Mouse (Mus musculus) ES-E14 (cell line): ENCODE results near the gene Adgrf1.

Source experiments
- CHD2 ChIP-seq: IDR thresholded peaks from 2 replicates; pipeline ENCODE4 v1.6.1; 2014; ENCODE audit warnings: mild to moderate bottlenecking, low read depth, low read length, inconsistent platforms
- HCFC1 ChIP-seq: IDR thresholded peaks from 2 replicates; pipeline ENCODE4 v1.6.1; 2012; ENCODE audit warnings: low read length, inconsistent platforms, borderline replicate concordance; ENCODE audit not compliant: insufficient read depth
- MAFK ChIP-seq: IDR thresholded peaks from 2 replicates; pipeline ENCODE4 v1.6.1; 2014; ENCODE audit warnings: mild to moderate bottlenecking, low read depth, low read length, inconsistent platforms; ENCODE audit not compliant: insufficient read depth
- ZC3H11A ChIP-seq: IDR thresholded peaks from 2 replicates; pipeline ENCODE4 v1.6.1; 2012; ENCODE audit warnings: low read depth, mild to moderate bottlenecking, inconsistent platforms, low read length, borderline replicate concordance
- ZNF384 ChIP-seq: IDR thresholded peaks from 2 replicates; pipeline ENCODE4 v1.6.1; 2012; ENCODE audit warnings: low read depth, low read length, inconsistent platforms

DNA sequence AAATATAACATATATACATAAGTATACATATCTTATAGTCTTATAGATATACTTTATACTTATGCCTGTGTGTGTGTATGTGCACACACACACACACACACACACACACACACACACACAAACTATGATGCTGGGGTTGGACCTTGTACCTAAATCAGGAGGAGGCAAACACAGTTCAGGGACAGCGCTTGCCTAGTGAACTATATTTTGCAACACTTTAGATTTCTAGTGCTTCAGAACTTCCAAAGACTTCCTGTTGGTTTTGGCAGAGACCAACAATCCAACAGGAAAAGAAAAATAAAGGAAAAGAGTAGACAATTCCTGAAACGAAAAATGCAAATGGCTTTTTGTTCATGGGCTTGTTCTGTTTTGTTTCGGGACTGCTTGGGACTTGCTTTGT is 27.5 kb upstream of the Adgrf1 start:
- TF ChIP-seq ZC3H11A (no peak), ZNF384 (no peak), MAFK (no peak), HCFC1 (no peak), CHD2 (no peak)
